Mouse (Mus musculus): ENCODE results near the gene Ccdc18. TPM values are rescaled to one million over a fixed set of nuclear protein-coding genes. Genes with fewer than 3 reads are reported as not detected.

The Ccdc18 gene
- polyA plus RNA-seq, 1 experiment from 2014 or later: 7.3 TPM

- WGBS: 85% methylated on average over 9 of the region's 9 CpGs
- Histone ChIP-seq H3K9ac (ENCODE audit: low read length) (no peak overlapping the region), H3K4me2 (ENCODE audit: low read depth) (no peak overlapping the region), H3K9me3 (ENCODE audit: control insufficient read depth, low read length) (no peaks in the 10 kb centered on the region), H3K27me3 (ENCODE audit: control insufficient read depth, insufficient read depth, low read length) (no peaks in the 10 kb centered on the region), H3K36me3 (ENCODE audit: control insufficient read depth, insufficient read depth, low read length) (no peaks in the 10 kb centered on the region; the same call in 1 of the 2 replicates), H3K27ac (ENCODE audit: low read depth, low read length) (no peak overlapping the region), H3K4me1 (ENCODE audit: control insufficient read depth, insufficient read depth, low read length) (no peaks in the 10 kb centered on the region), H3K4me3 (ENCODE audit: low read depth, low read length) (no peak overlapping the region)
- ATAC-seq (ENCODE audit: insufficient read depth, low FRiP score, low TSS enrichment) (no peak), DNase-seq (ENCODE audit: low spot score) (no peak)
These were observed 12.3 kb upstream of the Ccdc18 start for GRCm38 (mm10) chr5:108120221-108120900.

GRCm38 (mm10) chr5:108131849-108132440 lies 730 bp upstream of the Ccdc18 start:
- WGBS: 0% methylated on average over 32 of the region's 32 CpGs
- ATAC-seq (ENCODE audit: insufficient read depth, low FRiP score, low TSS enrichment) (peak; percentile 37; the same call in 1 of the 2 replicates), DNase-seq (ENCODE audit: low spot score) (peak; percentile 60)
- H3K4me2 ChIP-seq (ENCODE audit: low read depth): peak overlapping the region; percentile 65
- H3K4me1 ChIP-seq (ENCODE audit: control insufficient read depth, insufficient read depth, low read length): no peaks in the 10 kb centered on the region
- H3K9me3 ChIP-seq (ENCODE audit: control insufficient read depth, low read length): no peaks in the 10 kb centered on the region
- H3K4me3 ChIP-seq (ENCODE audit: low read depth, low read length): peak overlapping the region; percentile 72
- peak overlapping the region; percentile 71 for H3K27ac ChIP-seq (ENCODE audit: low read depth, low read length)
- H3K36me3 ChIP-seq (ENCODE audit: control insufficient read depth, insufficient read depth, low read length): no peaks in the 10 kb centered on the region
- peak overlapping the region; percentile 80 for H3K9ac ChIP-seq (ENCODE audit: low read length)
- H3K27me3 ChIP-seq (ENCODE audit: control insufficient read depth, insufficient read depth, low read length): no peaks in the 10 kb centered on the region

- no peak overlapping the region for H3K27ac ChIP-seq (ENCODE audit: low read depth, low read length)
- no peak overlapping the region for H3K9ac ChIP-seq (ENCODE audit: low read length)
- H3K27me3 ChIP-seq (ENCODE audit: control insufficient read depth, insufficient read depth, low read length): no peaks in the 10 kb centered on the region
- DNase-seq (ENCODE audit: low spot score): no peak
- WGBS: 97% methylated on average over 1 of the region's 1 CpGs
- H3K9me3 ChIP-seq (ENCODE audit: control insufficient read depth, low read length): no peaks in the 10 kb centered on the region
- H3K36me3 ChIP-seq (ENCODE audit: control insufficient read depth, insufficient read depth, low read length): no peaks in the 10 kb centered on the region
- ATAC-seq (ENCODE audit: insufficient read depth, low FRiP score, low TSS enrichment): no peak
- H3K4me3 ChIP-seq (ENCODE audit: low read depth, low read length): no peak overlapping the region
- no peak overlapping the region for H3K4me2 ChIP-seq (ENCODE audit: low read depth)
- H3K4me1 ChIP-seq (ENCODE audit: control insufficient read depth, insufficient read depth, low read length): no peaks in the 10 kb centered on the region
These were observed 19.9 kb downstream of the Ccdc18 start for GRCm38 (mm10) chr5:108152592-108152991.

- ATAC-seq (ENCODE audit: insufficient read depth, low FRiP score, low TSS enrichment): no peak
- Histone ChIP-seq H3K9me3 (ENCODE audit: control insufficient read depth, low read length) (no peaks in the 10 kb centered on the region), H3K4me3 (ENCODE audit: low read depth, low read length) (no peak overlapping the region), H3K9ac (ENCODE audit: low read length) (no peak overlapping the region), H3K4me2 (ENCODE audit: low read depth) (no peak overlapping the region), H3K4me1 (ENCODE audit: control insufficient read depth, insufficient read depth, low read length) (no peaks in the 10 kb centered on the region), H3K27ac (ENCODE audit: low read depth, low read length) (no peak overlapping the region), H3K27me3 (ENCODE audit: control insufficient read depth, insufficient read depth, low read length) (no peaks in the 10 kb centered on the region), H3K36me3 (ENCODE audit: control insufficient read depth, insufficient read depth, low read length) (no peaks in the 10 kb centered on the region)
- 86% methylated on average over 2 of the region's 2 CpGs for WGBS
- DNase-seq (ENCODE audit: low spot score): no peak
These were observed 28.1 kb downstream of the Ccdc18 start for GRCm38 (mm10) chr5:108160796-108161195.

- Histone ChIP-seq H3K9me3 (ENCODE audit: control insufficient read depth, low read length) (no peaks in the 10 kb centered on the region), H3K4me2 (ENCODE audit: low read depth) (no peak overlapping the region), H3K27me3 (ENCODE audit: control insufficient read depth, insufficient read depth, low read length) (no peaks in the 10 kb centered on the region), H3K36me3 (ENCODE audit: control insufficient read depth, insufficient read depth, low read length) (no peaks in the 10 kb centered on the region), H3K4me3 (ENCODE audit: low read depth, low read length) (no peak overlapping the region), H3K27ac (ENCODE audit: low read depth, low read length) (no peak overlapping the region), H3K9ac (ENCODE audit: low read length) (no peak overlapping the region), H3K4me1 (ENCODE audit: control insufficient read depth, insufficient read depth, low read length) (no peaks in the 10 kb centered on the region)
- no peak for ATAC-seq (ENCODE audit: insufficient read depth, low FRiP score, low TSS enrichment)
- DNase-seq (ENCODE audit: low spot score): peak; percentile 24
- 22% methylated on average over 1 of the region's 1 CpGs for WGBS
These were observed 31.0 kb downstream of the Ccdc18 start for GRCm38 (mm10) chr5:108163695-108164094.

GRCm38 (mm10) chr5:108184050-108184449 lies 51.4 kb downstream of the Ccdc18 start:
- Histone ChIP-seq H3K9ac (ENCODE audit: low read length) (no peak overlapping the region), H3K4me1 (ENCODE audit: control insufficient read depth, insufficient read depth, low read length) (no peaks in the 10 kb centered on the region), H3K36me3 (ENCODE audit: control insufficient read depth, insufficient read depth, low read length) (no peaks in the 10 kb centered on the region), H3K9me3 (ENCODE audit: control insufficient read depth, low read length) (no peaks in the 10 kb centered on the region), H3K4me3 (ENCODE audit: low read depth, low read length) (no peak overlapping the region), H3K27ac (ENCODE audit: low read depth, low read length) (no peak overlapping the region), H3K4me2 (ENCODE audit: low read depth) (no peak overlapping the region), H3K27me3 (ENCODE audit: control insufficient read depth, insufficient read depth, low read length) (no peaks in the 10 kb centered on the region)
- ATAC-seq (ENCODE audit: insufficient read depth, low FRiP score, low TSS enrichment) (no peak), DNase-seq (ENCODE audit: low spot score) (no peak)
- 83% methylated on average over 2 of the region's 2 CpGs for WGBS

GRCm38 (mm10) chr5:108188967-108189366 lies 56.3 kb downstream of the Ccdc18 start:
- ATAC-seq (ENCODE audit: insufficient read depth, low FRiP score, low TSS enrichment) (no peak), DNase-seq (ENCODE audit: low spot score) (no peak)
- H3K9me3 ChIP-seq (ENCODE audit: control insufficient read depth, low read length): no peaks in the 10 kb centered on the region
- no peaks in the 10 kb centered on the region for H3K36me3 ChIP-seq (ENCODE audit: control insufficient read depth, insufficient read depth, low read length)
- no peak overlapping the region for H3K4me2 ChIP-seq (ENCODE audit: low read depth)
- H3K27me3 ChIP-seq (ENCODE audit: control insufficient read depth, insufficient read depth, low read length): no peaks in the 10 kb centered on the region
- H3K4me3 ChIP-seq (ENCODE audit: low read depth, low read length): no peak overlapping the region
- H3K9ac ChIP-seq (ENCODE audit: low read length): no peak overlapping the region
- no peak overlapping the region for H3K27ac ChIP-seq (ENCODE audit: low read depth, low read length)
- H3K4me1 ChIP-seq (ENCODE audit: control insufficient read depth, insufficient read depth, low read length): no peaks in the 10 kb centered on the region

- Histone ChIP-seq H3K27ac (ENCODE audit: low read depth, low read length) (no peak overlapping the region), H3K9ac (ENCODE audit: low read length) (no peak overlapping the region), H3K27me3 (ENCODE audit: control insufficient read depth, insufficient read depth, low read length) (no peaks in the 10 kb centered on the region), H3K4me1 (ENCODE audit: control insufficient read depth, insufficient read depth, low read length) (no peaks in the 10 kb centered on the region), H3K4me2 (ENCODE audit: low read depth) (no peak overlapping the region), H3K36me3 (ENCODE audit: control insufficient read depth, insufficient read depth, low read length) (no peaks in the 10 kb centered on the region), H3K9me3 (ENCODE audit: control insufficient read depth, low read length) (no peaks in the 10 kb centered on the region), H3K4me3 (ENCODE audit: low read depth, low read length) (no peak overlapping the region)
- DNase-seq (ENCODE audit: low spot score): no peak
- no peak for ATAC-seq (ENCODE audit: insufficient read depth, low FRiP score, low TSS enrichment)
These were observed 73.3 kb downstream of the Ccdc18 start for GRCm38 (mm10) chr5:108206008-108206407.

GRCm38 (mm10) chr5:108211512-108211911 lies 78.8 kb downstream of the Ccdc18 start:
- no peaks in the 10 kb centered on the region for H3K27me3 ChIP-seq (ENCODE audit: control insufficient read depth, insufficient read depth, low read length)
- H3K27ac ChIP-seq (ENCODE audit: low read depth, low read length): no peak overlapping the region
- H3K4me1 ChIP-seq (ENCODE audit: control insufficient read depth, insufficient read depth, low read length): no peaks in the 10 kb centered on the region
- H3K4me2 ChIP-seq (ENCODE audit: low read depth): no peak overlapping the region
- H3K4me3 ChIP-seq (ENCODE audit: low read depth, low read length): no peak overlapping the region
- no peaks in the 10 kb centered on the region for H3K9me3 ChIP-seq (ENCODE audit: control insufficient read depth, low read length)
- ATAC-seq (ENCODE audit: insufficient read depth, low FRiP score, low TSS enrichment): no peak
- DNase-seq (ENCODE audit: low spot score): no peak
- WGBS: 91% methylated on average over 4 of the region's 4 CpGs
- no peak overlapping the region for H3K9ac ChIP-seq (ENCODE audit: low read length)
- no peaks in the 10 kb centered on the region for H3K36me3 ChIP-seq (ENCODE audit: control insufficient read depth, insufficient read depth, low read length)
